Mouse (Mus musculus): ENCODE results near the gene Shank2. TPM values are rescaled to one million over a fixed set of nuclear protein-coding genes. Genes with fewer than 3 reads are reported as not detected.

The Shank2 gene
- total RNA-seq (2021) = under 1 TPM; 0.11 to 0.12 TPM
- long read RNA-seq, experiment 1 = 0 reads
- long read RNA-seq, experiment 2 = 0 reads

- no peak for DNase-seq (ENCODE audit: low spot score)
Measured at GRCm38 (mm10) chr7:144001628-144002027, at the start of gene Shank2. TSS of gene Shank2 (plus strand) at chr7:144001928.

GRCm38 (mm10) chr7:143952130-143952529 is 49.6 kb upstream of the Shank2 start:
- DNase-seq (ENCODE audit: low spot score) = no peak

GRCm38 (mm10) chr7:143956575-143957295 is 45.0 kb upstream of the Shank2 start:
- DNase-seq (ENCODE audit: low spot score) = no peak

- no peak for DNase-seq (ENCODE audit: low spot score)
Measured at GRCm38 (mm10) chr7:143958030-143958565, 43.6 kb upstream of the Shank2 start.

GRCm38 (mm10) chr7:143963813-143964212 is 37.9 kb upstream of the Shank2 start:
- no peak for DNase-seq (ENCODE audit: low spot score)

GRCm38 (mm10) chr7:143966621-143967020 is 35.1 kb upstream of the Shank2 start:
- DNase-seq (ENCODE audit: low spot score) = no peak

- no peak for DNase-seq (ENCODE audit: low spot score)
Measured at GRCm38 (mm10) chr7:143977491-143977830, 24.3 kb upstream of the Shank2 start.

GRCm38 (mm10) chr7:143977831-143978682 is 23.7 kb upstream of the Shank2 start:
- no peak for DNase-seq (ENCODE audit: low spot score)

GRCm38 (mm10) chr7:143978741-143979371 is 22.9 kb upstream of the Shank2 start:
- peak; percentile 5 for DNase-seq (ENCODE audit: low spot score)

- no peak for DNase-seq (ENCODE audit: low spot score)
Measured at GRCm38 (mm10) chr7:143979986-143980385, 21.7 kb upstream of the Shank2 start.

- no peak for DNase-seq (ENCODE audit: low spot score)
Measured at GRCm38 (mm10) chr7:143986281-143986680, 15.4 kb upstream of the Shank2 start.

- no peak for DNase-seq (ENCODE audit: low spot score)
Measured at GRCm38 (mm10) chr7:143991160-143991559, 10.6 kb upstream of the Shank2 start.

- DNase-seq (ENCODE audit: low spot score) = no peak
Measured at GRCm38 (mm10) chr7:143999073-143999472, 2.7 kb upstream of the Shank2 start.

- DNase-seq (ENCODE audit: low spot score) = no peak
Measured at GRCm38 (mm10) chr7:144003471-144003870, 1.7 kb downstream of the Shank2 start.

- no peak for DNase-seq (ENCODE audit: low spot score)
Measured at GRCm38 (mm10) chr7:144008079-144008478, 6.4 kb downstream of the Shank2 start.

- no peak for DNase-seq (ENCODE audit: low spot score)
Measured at GRCm38 (mm10) chr7:144008985-144009384, 7.3 kb downstream of the Shank2 start.

- no peak for DNase-seq (ENCODE audit: low spot score)
Measured at GRCm38 (mm10) chr7:144014485-144014884, 12.8 kb downstream of the Shank2 start.

- no peak for DNase-seq (ENCODE audit: low spot score)
Measured at GRCm38 (mm10) chr7:144021801-144022200, 20.1 kb downstream of the Shank2 start.

- DNase-seq (ENCODE audit: low spot score) = no peak
Measured at GRCm38 (mm10) chr7:144022682-144023081, 21.0 kb downstream of the Shank2 start.

GRCm38 (mm10) chr7:144023561-144023960 is 21.8 kb downstream of the Shank2 start:
- DNase-seq (ENCODE audit: low spot score) = no peak

GRCm38 (mm10) chr7:144026024-144026752 is 24.5 kb downstream of the Shank2 start:
- no peak for DNase-seq (ENCODE audit: low spot score)
